Mouse (Mus musculus): Measurements from ENCODE around the gene Aff3.

Gene Aff3

GRCm38 (mm10) chr1:38290881-38291280, 373.9 kb downstream of the Aff3 start:
- DNase-seq (ENCODE audit: extremely low read depth, low read depth): no peak

DNA sequence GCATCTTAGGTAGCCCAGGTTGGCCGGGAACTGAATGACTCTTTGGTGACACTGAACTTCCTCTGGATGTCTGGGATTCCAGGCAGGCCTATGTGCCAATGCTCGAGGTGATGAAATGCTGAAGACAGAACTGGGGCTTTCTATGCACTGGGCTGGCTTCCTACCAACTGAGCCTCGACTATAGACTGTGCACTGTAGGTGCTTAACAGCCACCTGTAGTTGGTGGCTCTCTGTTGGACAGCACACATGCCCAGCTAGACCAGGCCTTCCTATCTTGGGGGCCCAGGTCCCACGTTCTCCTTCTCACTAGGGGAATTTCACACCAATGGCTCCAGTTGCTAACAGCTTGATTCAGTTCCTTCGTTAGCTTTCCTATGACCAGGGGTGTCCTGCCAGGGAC, 374.9 kb downstream of the Aff3 start:
- DNase-seq (ENCODE audit: extremely low read depth, low read depth): no peak

DNA sequence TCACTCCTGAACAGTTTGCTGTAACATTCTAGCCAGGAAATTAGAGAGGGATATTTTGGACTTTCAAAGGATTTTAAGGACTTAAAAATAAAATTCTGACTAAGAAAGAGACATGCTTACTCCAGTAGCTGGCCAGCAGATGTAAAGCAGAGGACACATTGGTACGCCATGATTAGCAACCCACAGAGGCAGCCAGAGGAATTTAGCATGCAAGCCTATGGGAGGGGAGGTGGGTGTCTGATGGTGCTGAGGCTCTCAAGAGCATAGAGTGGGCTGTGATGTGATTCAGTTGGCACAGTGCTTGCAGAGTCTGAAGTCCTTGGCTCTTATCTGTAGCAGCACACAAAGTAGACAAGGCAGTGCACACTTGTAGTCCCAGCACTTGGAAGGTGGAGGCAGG, 376.0 kb downstream of the Aff3 start:
- no peak for DNase-seq (ENCODE audit: extremely low read depth, low read depth)

- no peak for DNase-seq (ENCODE audit: extremely low read depth, low read depth)
Measured at GRCm38 (mm10) chr1:38286551-38286950, 378.2 kb downstream of the Aff3 start.

GRCm38 (mm10) chr1:38280549-38280948, 384.2 kb downstream of the Aff3 start:
- no peak for DNase-seq (ENCODE audit: extremely low read depth, low read depth)

DNA sequence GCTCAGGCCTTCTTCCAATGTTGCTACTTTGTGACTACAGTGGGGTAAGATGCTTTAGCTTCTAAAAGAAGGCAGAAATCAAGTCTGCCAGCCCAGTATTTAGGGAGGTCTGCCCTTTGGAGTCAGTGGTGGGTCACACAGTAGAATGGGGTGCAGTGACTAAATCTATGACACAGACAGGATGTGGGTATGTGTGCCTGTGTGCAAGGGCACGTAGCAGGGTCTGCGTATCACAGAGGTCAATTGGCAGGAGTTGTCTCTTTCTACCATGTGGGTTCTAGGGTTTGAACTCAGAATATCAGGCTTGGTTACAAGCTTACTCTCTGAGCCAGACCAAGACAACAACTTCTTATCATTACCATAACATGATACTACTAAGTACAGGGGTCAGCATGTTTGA, 393.4 kb downstream of the Aff3 start:
- no peak for DNase-seq (ENCODE audit: extremely low read depth, low read depth)

DNA sequence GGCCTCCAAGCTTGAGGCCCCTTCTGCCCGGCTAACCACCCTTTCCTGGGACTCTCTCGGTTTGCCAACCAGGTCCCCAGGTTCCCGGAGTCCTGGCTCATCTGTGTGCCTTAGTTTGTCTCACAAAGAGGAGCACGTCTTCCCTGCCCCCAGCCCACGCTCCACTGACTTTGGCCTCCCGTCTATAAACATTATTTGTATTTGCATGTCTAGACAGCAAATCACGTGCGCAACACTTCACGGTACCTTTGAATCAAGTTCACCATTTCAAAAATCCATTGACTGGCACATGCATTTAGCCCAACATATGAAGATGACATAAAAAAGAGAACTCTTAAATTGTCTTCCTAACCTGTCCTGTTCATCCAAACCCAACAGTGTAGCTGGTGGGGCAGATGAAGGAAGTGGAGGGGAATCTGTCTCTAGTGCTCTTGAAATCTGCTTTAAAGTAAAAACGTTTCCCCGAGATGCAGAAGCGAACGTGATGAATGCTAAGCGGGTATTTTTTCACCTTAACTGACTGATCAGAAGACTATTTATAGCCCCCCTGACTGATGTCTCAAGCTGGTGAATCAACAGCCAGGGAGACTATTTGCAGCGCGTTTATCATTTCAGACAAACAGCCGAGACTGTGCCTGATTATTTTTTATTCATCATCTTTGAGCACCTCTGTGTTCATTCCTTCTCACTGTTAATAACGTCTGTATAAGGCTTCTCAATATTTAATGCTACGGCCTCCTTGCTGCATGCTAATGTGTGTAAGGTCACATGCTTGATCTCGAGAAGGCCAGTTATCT, 396.3 kb downstream of the Aff3 start:
- DNase-seq (ENCODE audit: extremely low read depth, low read depth): no peak

DNA sequence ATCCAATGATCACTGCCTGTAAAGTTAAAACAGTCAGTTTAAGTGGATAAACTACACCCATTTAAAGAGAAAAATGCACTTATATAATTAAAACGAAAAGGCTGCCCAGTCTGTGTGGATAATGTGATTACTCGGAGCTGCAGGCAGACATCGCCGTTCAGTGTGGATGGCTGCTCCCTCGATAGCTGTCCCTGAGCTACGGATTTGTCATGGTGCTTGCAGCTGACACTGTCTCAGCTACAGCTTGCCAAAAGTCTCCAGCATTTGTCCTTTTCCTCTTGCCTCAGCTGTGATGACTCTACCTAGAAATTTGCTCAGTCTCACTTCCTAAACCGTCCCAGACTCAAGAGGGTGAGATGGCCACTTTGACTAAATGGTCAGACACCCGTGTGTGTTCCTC, 401.5 kb downstream of the Aff3 start:
- DNase-seq (ENCODE audit: extremely low read depth, low read depth): no peak

DNA sequence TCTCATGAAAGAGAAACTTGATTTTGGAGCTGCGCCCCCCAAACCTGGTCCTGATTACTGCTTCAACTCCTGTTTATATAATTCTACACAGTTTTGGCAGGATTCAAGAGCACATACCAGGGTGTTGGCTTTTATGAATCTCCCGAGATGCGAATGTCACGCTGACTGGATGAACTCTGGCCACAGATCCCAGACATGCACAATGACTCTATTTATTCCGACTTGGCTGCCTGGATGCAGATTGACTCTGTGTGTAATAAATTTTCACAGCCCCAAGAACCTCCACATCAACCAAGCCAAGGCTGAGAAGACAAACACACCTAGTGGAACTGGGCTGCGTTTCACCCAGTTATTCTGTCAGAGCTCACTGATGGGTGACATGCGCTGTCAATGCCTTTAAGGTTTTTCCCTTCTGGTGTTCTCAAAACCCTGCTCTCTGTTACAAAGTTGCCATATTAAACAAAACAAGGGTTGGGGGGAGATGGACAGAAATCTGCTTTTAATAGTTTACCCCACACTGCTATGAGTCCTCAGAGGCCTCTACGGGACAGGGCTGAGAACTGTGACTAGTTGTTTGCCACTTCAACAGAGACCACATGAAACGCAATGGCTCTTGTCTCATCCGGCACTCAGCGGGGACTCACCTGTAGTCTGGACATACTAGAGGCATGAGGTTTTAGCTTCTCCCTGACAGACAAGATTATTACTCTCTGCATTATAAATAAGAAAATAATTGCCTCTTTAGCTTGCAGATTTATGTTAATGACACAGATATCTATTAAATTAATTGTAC, 402.2 kb downstream of the Aff3 start:
- DNase-seq (ENCODE audit: extremely low read depth, low read depth): no peak

GRCm38 (mm10) chr1:38261076-38261475, 403.7 kb downstream of the Aff3 start:
- no peak for DNase-seq (ENCODE audit: extremely low read depth, low read depth)

DNA sequence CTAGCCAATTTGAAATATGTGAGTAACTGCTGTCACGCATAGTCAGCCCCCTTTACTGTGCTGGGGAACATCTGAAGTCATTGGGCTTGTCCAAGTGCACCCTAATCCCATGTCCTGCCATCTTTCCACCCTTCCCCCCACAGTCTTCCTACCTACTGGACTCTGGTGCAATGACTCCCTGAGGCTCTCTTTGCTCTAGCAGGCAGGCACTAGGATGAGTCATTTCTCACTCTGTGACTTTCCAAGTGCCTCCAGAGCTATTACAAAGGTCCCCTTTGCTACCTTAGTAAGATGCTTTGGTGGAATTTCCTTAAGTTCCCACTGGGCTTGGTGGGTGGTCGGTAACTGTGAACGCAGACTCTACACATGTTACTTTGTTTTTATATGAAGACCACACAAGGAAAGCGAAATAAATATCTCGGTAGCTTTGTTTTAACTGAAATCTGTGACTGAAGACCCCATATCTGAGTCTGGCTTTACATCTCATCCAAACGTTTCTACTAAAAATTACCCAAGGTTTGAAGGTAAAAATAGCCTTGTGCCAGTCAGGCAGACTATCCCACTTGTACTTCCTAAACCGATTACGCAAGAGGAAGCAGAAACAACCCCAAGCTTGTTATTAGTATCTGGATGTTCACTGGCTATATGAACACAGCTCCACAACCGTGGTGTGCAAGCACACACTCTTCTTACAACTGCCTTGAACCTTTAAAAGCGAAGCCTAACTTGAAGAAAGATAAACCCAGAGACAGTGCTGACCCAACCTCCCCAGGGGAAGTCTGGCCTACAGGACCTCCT, 405.0 kb downstream of the Aff3 start:
- DNase-seq (ENCODE audit: extremely low read depth, low read depth): no peak

- no peak for DNase-seq (ENCODE audit: extremely low read depth, low read depth)
Measured at GRCm38 (mm10) chr1:38254426-38254825, 410.3 kb downstream of the Aff3 start.

DNA sequence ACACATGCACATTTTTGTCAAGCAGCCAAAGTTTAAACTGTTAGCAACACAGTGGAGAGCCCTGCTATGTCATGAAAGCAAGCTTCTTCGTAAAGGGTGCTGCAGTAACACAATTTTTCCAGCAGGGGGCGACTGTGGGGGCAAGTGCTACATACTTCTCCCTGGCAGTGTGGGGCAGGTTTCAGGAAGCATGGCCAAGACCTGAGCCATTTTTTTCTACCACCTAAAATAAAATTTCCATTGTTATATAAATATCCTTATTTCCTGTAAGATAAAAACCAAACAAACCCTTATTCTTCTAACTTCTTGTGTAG, 412.0 kb downstream of the Aff3 start:
- peak; percentile 8 for DNase-seq (ENCODE audit: extremely low read depth, low read depth)

GRCm38 (mm10) chr1:38252031-38252765, 412.6 kb downstream of the Aff3 start:
- DNase-seq (ENCODE audit: extremely low read depth, low read depth): no peak

DNA sequence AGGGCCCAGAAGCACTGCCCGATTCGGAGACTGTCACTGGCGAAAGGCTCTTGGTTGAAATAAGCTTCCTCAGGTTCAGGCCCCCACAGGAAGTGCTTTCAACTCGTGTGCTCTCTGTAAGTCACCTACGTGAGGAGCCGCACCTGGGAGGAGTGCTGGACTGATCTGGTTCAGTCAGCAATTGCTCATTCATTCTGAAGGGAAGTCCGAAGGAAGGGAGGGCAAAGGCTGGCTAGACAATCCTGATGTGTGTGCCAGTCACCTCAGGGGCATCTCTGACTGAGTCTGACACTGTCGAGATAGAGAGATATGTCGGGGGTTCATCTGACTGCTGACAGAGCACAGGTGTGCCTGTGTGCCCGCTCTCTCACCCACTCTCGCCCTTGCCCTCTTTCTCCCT, 413.3 kb downstream of the Aff3 start:
- DNase-seq (ENCODE audit: extremely low read depth, low read depth): no peak

DNA sequence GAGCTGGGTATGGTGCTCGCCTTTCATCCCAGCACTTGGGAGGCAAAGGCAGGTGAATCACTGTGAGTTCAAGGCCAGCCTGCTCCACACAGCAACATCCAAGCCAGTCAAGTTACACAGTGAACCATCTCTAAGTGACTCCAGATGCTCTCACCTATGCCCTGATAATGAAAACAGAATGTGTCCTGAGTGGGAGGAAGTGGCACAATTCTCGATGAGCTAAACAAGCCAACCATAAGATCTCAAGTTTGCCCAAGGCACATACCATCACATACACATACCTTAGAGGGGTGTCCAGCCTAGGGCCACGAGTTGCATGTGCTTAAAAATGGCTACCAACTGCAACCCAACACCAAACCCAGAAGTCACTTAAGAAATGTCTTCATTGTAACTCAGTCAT, 414.5 kb downstream of the Aff3 start:
- no peak for DNase-seq (ENCODE audit: extremely low read depth, low read depth)

DNA sequence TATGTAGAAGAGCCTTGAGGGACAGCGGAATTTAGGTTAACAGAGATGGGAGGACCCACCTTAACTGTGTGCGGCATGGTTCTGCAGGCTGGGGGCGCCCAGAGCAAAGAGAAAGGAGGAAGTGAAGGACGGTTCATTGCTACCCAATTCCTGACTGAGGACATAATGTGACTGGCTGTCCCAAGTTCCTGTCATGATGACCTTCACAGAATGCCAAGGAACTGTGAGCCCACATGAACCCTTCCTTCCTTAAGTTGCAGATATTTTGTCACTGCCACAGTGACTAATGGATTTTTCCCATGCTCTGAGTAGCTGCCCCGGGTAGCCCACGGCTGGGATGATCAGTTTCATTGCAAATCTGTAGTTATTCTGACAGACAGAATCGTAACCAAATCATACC, 415.2 kb downstream of the Aff3 start:
- no peak for DNase-seq (ENCODE audit: extremely low read depth, low read depth)

- DNase-seq (ENCODE audit: extremely low read depth, low read depth): no peak
Measured at GRCm38 (mm10) chr1:38248027-38248426, 416.7 kb downstream of the Aff3 start.

DNA sequence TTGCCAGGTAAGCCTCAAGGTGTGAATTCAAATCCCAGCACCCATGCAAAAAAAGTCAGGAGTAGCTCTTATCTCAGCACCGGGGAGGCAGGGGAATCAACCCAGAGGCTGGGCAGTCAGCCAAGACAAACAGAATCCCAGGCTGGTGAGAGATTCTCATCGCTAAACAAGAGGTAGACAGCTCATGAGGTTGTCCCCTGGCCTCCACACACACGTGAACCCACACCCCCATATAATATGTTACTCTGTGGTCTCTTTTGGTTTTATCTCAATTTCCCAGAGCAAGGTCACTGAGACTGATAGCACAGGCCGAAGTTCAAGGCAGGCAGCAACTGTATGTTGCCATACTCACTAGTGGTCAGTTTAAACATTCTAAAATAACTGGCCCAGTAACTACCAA, 422.2 kb downstream of the Aff3 start:
- peak; percentile 9 for DNase-seq (ENCODE audit: extremely low read depth, low read depth)

DNA sequence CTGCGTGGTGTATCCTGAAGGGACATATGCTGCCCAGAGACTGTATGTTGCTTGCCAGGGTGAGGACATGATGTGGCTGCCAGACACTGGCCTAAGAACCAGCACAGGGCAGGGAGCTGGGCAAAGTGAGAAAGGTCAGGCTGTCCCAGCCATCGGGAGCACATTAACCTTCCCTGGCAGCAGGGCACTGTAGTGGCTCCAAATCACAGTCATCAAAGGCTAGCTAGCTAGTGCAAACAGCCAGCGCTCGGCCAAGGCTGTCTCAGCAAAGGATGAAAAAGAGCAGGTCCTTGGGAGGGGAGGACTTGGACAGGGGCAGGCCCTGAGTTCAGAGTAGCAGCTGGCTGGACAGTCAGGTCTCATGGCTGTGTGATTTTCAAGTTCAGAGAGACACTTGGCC, 423.0 kb downstream of the Aff3 start:
- no peak for DNase-seq (ENCODE audit: extremely low read depth, low read depth)

GRCm38 (mm10) chr1:38241221-38241666, 423.5 kb downstream of the Aff3 start:
- DNase-seq (ENCODE audit: extremely low read depth, low read depth): no peak
